Mouse (Mus musculus) T-cell, adult 2 months (primary cell): ENCODE measurements at regions not wholly inside any gene's neighbourhood (a gene's known extent, or its start where the extent isn't known, plus 50 kb on each side); places are given as distances from the start of the nearest gene placed in this dataset.

Experiments
- DNase-seq: peaks from one replicate; pipeline ENCODE4 v3.0.0; 2022; ENCODE audit warnings: low spot score

DNA sequence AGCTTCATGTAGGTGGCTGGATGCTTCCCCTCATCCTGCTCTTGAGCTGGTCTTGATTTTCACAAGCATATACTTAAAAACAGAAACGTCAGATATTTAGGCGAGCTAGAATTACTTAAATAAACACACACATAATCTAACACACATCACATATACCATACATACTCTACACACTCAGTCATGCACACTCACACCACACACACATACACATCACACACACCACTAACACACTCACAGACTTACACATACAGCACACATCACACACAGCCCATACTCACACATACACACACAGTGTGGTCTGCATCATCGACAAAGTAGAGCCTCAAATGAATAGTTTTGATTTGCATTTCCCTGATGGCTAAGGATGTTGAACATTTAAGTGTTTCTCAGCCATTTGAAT is 116.9 kb downstream of the Spry2 start:
- DNase-seq: no peak

DNA sequence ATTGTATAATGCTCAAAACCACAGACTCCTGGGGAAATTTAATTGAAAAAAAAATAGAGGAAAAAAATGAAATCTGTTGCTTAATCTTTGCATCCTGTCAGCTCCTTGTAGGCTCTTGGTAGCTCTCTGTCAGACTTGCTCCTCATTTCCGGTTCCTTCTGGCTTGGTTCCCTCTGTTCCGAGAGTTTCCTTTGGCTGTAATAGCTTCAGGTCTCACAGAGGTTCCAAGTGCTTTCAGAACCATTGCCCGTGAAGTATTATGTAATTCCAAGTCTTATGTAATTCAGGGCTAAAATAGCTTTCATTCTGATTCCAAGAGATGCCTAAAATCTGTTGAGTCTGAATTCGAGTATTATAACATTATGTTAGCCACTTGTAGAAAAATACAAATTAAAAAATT is 117.3 kb downstream of the Spry2 start:
- DNase-seq: no peak

DNA sequence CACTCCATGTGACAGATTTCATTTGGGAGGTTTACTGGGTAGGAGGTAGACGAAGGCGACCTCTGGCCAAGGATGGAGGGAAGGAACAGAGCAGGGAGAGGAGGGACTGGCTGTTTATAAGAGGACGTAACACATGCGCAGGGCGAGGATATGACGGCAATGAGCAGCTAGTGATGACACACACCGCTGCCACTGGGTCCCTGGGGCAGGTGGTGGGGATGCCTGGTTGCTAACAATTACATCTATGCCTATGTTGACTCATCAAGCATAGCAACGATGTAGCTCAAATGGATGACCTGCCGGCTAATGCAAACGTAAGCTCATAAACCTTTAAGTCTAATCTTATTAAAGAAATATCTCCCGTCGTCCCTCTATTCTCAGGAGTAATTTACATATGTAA is 122.9 kb downstream of the Spry2 start:
- DNase-seq: no peak

GRCm38 (mm10) chr14:105767100-105767499 is 129.5 kb downstream of the Spry2 start:
- no peak for DNase-seq

GRCm38 (mm10) chr14:105752509-105753375 is 143.9 kb downstream of the Spry2 start:
- no peak for DNase-seq

DNA sequence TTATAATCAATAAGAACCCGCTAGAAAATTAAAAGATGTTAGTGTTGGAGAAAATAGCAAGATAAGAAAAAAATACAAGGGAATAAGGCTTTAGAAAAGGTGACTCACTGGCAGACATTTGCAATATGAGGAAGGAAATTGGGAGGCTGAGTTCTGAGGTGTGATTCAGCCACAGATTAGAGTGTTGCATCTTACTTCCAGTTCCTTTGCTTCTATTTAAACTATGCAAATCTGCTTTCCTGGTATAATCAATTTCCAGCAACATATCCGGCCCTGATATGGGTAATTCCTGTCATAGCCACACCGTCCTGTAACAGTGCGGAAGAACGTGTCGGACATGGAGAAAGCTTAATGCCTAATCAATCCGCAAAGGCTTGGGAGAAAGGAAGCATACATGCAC is 144.9 kb downstream of the Spry2 start:
- no peak for DNase-seq

GRCm38 (mm10) chr14:105744578-105744977 is 152.0 kb downstream of the Spry2 start:
- DNase-seq: no peak

GRCm38 (mm10) chr14:105744125-105744524 is 152.5 kb downstream of the Spry2 start:
- DNase-seq: no peak

DNA sequence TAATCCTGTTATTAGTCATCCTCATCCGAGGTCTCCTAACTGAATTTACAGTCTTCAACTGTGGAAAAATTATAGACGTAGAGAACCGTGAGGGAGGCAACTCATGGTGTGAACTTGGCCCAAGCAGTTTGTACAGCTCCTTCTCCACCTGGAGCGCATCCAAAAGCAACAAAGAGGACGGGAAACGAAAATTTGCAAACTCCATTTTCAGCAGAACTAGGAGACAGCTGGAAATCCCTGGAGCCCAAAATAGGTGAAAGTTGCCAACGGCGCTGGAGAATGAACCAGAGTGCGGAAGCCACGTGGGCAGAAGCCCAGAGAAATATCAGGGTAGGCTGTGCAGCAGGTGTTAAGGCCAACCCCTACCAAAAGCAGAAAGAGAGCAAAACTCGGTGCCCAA is 155.7 kb downstream of the Spry2 start:
- DNase-seq: no peak

DNA sequence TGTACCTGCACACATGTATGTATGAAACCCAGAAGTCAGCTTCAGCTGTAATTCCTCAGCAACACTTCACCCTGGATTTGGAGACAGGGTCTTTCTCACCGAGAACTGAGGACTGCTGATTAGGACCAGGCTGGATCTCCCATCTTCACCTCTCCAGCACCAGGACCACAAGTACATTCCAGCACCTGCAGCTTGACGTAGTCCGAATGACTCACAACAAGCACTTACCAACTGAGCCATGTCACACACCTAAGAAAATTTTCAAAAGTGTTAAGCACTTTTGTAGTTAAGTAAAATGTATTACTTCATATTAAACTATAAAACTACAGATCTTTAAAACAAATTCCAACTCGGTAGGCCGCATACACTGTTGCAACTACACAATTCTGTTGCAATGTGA is 158.1 kb downstream of the Spry2 start:
- no peak for DNase-seq

DNA sequence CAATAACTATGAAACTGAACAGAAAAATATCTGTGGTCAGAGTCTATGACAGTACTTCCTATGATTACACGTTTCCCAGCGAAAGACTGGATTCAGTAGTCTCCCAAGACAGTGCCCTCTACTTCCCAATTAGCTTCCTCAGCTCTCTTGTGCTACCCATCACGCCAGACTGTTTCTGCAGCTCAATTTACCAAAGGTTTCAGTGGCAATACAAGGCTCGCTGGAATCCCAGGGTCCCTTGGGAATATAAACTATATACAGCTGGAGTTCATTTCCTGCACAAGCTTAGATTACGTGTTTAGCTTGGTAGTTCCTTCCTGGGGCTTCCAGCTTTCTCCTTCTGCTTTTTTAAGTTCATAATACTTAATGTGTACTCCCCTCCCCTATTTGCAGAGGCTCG is 160.3 kb downstream of the Spry2 start:
- no peak for DNase-seq

DNA sequence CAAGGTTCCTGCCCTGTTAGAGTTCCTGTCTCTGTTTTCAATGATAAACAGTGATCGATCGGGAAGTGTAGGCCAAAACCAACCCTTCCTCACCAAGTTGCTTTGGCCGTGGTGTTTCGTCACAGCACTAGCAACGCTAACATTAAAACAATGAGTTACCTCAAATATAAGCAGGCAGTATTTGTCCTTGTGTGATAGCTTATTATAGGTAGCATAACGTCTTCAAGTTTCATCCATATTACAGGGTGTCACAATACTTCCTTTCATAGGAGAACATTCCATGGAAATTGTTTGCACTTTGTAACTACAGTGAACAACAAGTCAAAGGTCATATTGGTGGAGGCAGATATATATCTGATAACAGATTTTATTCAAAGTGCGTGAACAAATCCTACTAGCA is 162.3 kb downstream of the Spry2 start:
- no peak for DNase-seq

- no peak for DNase-seq
These were observed 163.4 kb downstream of the Spry2 start for GRCm38 (mm10) chr14:105733013-105733728.

DNA sequence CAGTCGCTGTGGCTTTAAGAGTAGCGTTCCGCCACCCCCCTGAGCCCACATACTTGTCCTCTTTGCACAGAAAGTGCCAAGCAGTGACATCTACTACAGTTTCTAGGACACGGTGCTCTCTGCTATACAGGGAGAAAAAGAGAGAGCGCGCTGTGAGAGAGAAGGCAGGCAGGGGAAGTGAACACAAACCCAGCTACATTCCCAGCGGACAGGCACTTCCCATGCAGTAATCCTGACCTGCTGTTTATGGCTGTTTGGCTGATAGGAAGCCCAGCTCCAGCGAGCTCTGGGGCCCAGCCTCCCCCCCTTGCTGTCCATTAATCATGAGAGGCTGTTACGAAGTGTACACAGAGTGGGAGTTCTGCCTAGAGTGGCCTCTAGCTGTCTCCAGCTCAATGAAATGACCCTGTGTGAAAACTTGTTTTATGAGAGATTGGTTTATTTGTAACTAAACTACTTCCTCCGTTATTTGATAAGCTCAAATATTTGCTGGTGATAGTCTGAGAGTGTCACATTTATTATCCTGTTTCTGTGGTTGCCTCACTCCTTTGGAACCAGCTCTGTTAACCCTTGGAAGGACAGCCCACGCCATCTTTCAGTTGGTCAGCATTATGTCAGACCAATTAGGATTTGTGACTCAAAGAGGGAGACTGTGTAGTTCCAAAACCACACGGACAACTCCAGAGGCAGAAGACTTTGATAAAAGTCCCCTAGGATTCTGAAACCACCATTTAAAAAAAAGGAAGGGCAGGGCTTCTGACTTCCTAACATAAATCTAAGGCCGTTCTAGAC is 164.2 kb downstream of the Spry2 start:
- DNase-seq: no peak

DNA sequence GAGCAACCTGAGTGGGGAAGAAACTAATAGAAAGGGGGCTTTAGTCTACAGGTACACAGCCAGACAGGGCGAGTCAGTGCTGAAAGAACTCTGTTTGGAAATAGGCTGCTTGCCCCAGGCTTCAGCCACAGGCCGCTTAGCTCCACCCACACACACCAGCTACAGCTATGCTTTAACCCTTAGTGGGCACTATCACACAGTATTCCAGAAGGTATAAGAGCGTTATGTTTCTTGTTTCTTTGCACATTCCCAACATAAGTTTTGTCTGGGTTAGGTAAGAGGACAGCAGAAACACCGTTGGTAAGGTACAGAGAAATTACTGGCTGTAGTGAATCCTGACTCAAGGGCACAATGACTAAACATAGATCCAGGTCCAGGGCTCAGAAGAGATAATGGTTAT is 165.8 kb downstream of the Spry2 start:
- no peak for DNase-seq

DNA sequence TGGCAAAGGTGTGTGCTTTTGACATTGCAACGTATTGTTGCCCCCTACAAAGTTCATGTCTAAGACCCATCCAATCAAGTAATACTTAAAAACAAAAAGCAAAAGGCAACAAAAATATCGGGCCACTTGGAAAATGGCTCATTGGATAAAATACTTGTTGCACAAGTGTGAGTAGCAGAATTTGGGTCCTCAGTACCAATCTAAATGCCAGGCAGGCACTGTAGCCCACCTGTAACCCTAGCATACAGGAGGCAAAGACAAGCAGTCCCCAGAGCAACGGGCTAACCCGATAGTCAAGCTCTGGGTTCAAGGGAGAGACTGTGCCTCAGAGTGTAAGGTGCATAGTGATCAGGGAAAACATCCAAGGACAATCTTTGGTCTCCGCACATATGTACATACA is 167.8 kb downstream of the Spry2 start:
- DNase-seq: no peak

- DNase-seq: no peak
These were observed 170.9 kb downstream of the Spry2 start for GRCm38 (mm10) chr14:105725741-105726140.

- DNase-seq: no peak
These were observed 173.7 kb downstream of the Spry2 start for GRCm38 (mm10) chr14:105722923-105723322.

- DNase-seq: no peak
These were observed 175.0 kb downstream of the Spry2 start for GRCm38 (mm10) chr14:105721576-105721975.

DNA sequence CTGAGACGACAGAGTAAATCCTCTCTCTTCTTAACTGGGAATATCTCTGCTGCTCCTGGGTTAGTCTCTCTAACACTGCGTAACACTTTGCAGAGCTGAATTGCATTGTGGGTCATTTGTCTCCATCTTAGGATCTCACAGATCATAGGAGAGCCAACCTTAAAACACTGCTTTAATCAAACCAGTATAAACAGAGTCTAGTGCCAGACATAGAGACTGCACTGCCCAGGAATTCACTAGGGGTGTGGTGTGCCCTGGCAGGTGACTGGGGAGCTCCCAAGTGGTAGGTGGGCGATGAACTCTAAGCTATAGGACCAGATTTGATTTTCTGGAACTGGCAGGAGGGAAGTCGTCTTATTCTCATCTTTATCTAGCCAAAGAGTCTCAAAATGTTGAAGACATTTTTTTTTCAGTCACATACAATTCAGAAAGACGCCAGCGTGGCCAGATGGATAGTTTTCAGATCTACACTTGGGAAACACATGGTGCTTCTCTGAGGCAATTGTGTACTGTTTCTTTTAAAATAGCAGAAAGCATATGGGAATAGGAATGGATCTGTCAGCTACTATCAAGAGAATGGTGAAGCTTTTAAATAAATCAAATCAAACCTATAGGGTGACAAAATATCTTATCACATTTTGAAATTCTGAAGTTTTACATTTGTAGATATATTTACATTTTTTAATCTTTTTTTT is 175.7 kb downstream of the Spry2 start:
- no peak for DNase-seq

DNA sequence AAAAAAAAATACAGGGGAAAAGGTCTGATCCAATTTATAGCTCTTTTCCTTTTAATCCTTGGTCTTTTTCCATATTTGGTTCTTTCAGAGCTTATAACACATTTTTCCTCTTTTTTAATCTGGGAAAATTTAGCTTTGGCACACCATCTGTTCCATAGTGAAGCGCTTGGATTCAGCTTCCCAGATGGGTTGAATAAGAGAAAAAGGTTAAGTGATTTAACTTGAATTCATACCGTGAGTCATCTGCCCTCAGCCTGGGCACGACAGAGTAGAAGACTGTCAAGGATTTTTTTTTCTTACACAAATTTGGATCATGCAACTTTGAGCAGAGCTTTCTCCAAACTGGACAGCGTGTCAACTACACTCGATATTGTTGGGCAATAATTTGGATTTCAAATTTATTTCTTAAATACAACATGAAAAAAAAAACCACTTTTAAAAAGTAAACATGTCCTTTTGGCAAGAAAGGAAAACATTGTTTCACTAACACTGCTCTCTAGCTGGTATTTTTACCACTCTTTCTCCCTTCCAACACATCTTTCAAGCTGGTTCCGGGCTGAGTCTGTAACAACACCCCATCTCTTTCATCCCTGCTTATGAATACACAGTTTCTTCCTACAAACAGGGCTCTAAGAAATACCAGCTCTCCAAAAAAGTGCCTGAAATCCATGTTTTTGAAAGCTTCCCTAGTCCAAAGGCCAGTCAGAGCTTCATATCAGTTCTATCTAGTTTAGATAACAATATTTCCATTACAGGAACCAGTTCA is 177.8 kb downstream of the Spry2 start:
- DNase-seq: no peak
